Mouse (Mus musculus) lung, postnatal 0 days (tissue): Measurements from ENCODE around the gene Bend5. TPM values are rescaled to one million over a fixed set of nuclear protein-coding genes. Genes with fewer than 3 reads are reported as not detected.

ENCODE experiments used
- ATAC-seq: fragments of 200-750 bp; cut with Nextera tagmentation; 2 replicates; pipeline ENCODE4 v1.8.0; 2017; ENCODE audit warnings: moderate library complexity
- DNase-seq: peaks from one replicate; pipeline ENCODE4 v3.0.0-alpha.2; 2016; ENCODE audit warnings: low spot score
- H3K27ac ChIP-seq: fragments of 300-500 bp; sonication (generic); 2 replicates; pipeline ENCODE4 v1.5.1; 2014; ENCODE audit warnings: antibody characterized with exemption, mild to moderate bottlenecking, low read length, mixed read lengths
- H3K27me3 ChIP-seq: fragments of 300-500 bp; sonication (generic); replicated peaks from 2 replicates; pipeline ENCODE4 v1.6.1; 2014; ENCODE audit warnings: low read length, mixed read lengths; ENCODE audit not compliant: insufficient read depth
- H3K36me3 ChIP-seq: fragments of 300-500 bp; sonication (generic); 2 replicates; pipeline ENCODE4 v1.6.1; 2014; ENCODE audit warnings: low read length, mixed read lengths; ENCODE audit not compliant: insufficient read depth
- H3K4me1 ChIP-seq: fragments of 300-500 bp; sonication (generic); 2 replicates; pipeline ENCODE4 v1.6.1; 2014; ENCODE audit warnings: antibody characterized with exemption, low read depth, low read length, mixed read lengths; ENCODE audit not compliant: insufficient read depth
- H3K4me2 ChIP-seq: fragments of 300-500 bp; sonication (generic); replicated peaks from 2 replicates; pipeline ENCODE4 v1.6.1; 2014; ENCODE audit warnings: low read depth, mild to moderate bottlenecking, low read length, moderate library complexity, mixed read lengths
- H3K4me3 ChIP-seq: fragments of 300-500 bp; sonication (generic); 2 replicates; pipeline ENCODE4 v1.5.1; 2014; ENCODE audit warnings: low read depth, low read length
- H3K9ac ChIP-seq: fragments of 300-500 bp; sonication (generic); replicated peaks from 2 replicates; pipeline ENCODE4 v1.6.1; 2014; ENCODE audit warnings: low read depth, mild to moderate bottlenecking
- H3K9me3 ChIP-seq: fragments of 300-500 bp; sonication (generic); 2 replicates; pipeline ENCODE4 v1.6.1; 2016; ENCODE audit warnings: low read length, mixed read lengths
- CTCF ChIP-seq: IDR thresholded peaks from 2 replicates; pipeline ENCODE4 v1.5.1; 2016; ENCODE audit warnings: antibody characterized with exemption, mild to moderate bottlenecking
- EP300 ChIP-seq: IDR thresholded peaks from 2 replicates; pipeline ENCODE4 v1.6.1; 2016; ENCODE audit warnings: antibody characterized with exemption, mild to moderate bottlenecking, control low read depth
- WGBS: fragments of 180-500 bp; shearing (Covaris S2); extraction: QIAGEN DNeasy Blood & Tissue Kit; methylation state at CpG from one replicate; pipeline ENCODE4 v1.1.7; 2014; 5-methylcytosine and 5-hydroxymethylcytosine counted together
- polyA plus RNA-seq: library from polyadenylated mRNA; unstranded; fragments of >200 nt; fragmentation: Nextera tagmentation; extraction: Ambion mirVana; gene quantifications from 2 replicates; pipeline ENCODE4 v1.2.1, GENCODE M21; 2015

The Bend5 gene
- polyA plus RNA-seq, 1 experiment from 2014 or later, result 13.3 TPM

DNA sequence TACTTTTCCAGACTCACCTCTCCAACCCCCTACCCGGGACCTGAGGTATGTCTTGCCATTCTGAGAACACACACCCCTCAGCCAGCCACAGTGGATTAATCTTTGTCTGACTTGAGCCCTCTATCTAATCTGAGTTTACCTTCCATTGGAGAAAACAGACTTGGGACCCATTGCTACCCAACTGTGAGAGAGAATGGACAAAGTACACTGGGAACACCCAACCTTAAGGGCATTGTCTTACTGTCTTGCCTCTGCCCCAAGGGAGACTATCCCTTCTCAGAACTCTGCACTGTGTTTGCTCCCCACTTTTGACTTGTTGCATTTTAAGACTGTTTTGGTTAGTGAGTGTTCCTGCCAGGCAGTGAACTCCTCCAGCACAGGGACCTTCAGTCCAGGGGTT, 4.7 kb downstream of the Bend5 start:
- Histone ChIP-seq H3K9me3 (no peaks in the 10 kb centered on the region), H3K36me3 (no peaks in the 10 kb centered on the region), H3K27me3 (no peaks in the 10 kb centered on the region), H3K9ac (no peak overlapping the region), H3K27ac (no peak overlapping the region), H3K4me2 (no peak overlapping the region), H3K4me3 (no peak overlapping the region), H3K4me1 (no peaks in the 10 kb centered on the region)
- TF ChIP-seq CTCF, result no peak
- TF ChIP-seq EP300, result no peak
- WGBS, result 84% methylated on average over 1 of the region's 1 CpGs
- ATAC-seq (no peak), DNase-seq (no peak)

DNA sequence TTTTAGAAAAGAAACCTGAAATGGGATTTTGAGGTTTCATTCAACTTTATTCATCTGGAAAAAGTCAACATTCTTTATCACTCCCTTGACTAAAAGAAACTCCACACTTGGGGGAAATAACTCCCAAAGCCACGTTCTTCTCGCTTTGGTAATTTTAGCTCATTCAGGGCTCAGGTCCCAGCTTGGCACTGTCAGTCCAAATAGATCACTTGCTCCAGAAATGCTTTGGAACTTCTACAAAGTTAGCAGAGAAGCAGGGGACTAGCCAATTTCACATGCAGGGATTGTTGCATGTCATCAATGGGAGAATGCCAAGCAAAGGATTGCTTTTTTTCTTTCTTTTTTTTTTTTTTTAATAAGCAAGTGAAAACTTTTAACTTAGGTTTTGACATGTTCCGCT, 5.2 kb downstream of the Bend5 start:
- no peak overlapping the region for H3K4me2 ChIP-seq
- H3K27me3 ChIP-seq, result no peaks in the 10 kb centered on the region
- H3K4me1 ChIP-seq, result no peaks in the 10 kb centered on the region; the same call in 1 of the 2 replicates
- H3K27ac ChIP-seq, result no peak overlapping the region
- TF ChIP-seq CTCF, result no peak
- no peak for TF ChIP-seq EP300
- H3K4me3 ChIP-seq, result no peak overlapping the region
- no peak overlapping the region for H3K9ac ChIP-seq
- no peaks in the 10 kb centered on the region for H3K36me3 ChIP-seq
- WGBS, result 61% methylated on average over 3 of the region's 3 CpGs
- H3K9me3 ChIP-seq, result no peaks in the 10 kb centered on the region
- ATAC-seq (no peak), DNase-seq (peak; percentile 28)

DNA sequence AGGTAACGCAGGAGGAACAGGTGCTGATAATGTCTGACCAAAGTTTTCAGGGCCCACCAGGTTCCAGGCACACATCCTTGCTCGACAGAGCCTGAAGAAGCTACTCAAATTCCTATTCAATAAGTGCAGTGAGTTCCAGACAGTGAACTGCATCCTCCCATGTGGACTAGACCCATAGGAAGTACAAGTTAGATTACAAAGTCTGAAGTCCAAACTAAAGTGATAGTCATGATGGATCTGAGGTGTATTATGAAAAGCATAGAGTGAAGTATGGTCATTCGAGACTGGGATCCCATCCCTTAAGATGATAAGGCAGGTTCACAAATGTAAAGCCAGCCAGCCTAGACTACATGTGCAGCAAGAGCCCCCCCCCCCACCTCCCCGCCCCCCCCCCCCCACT, 6.1 kb downstream of the Bend5 start:
- Histone ChIP-seq H3K9ac (no peak overlapping the region), H3K4me3 (no peak overlapping the region), H3K9me3 (no peaks in the 10 kb centered on the region), H3K4me2 (no peak overlapping the region), H3K36me3 (no peaks in the 10 kb centered on the region), H3K27me3 (no peaks in the 10 kb centered on the region), H3K4me1 (no peaks in the 10 kb centered on the region; the same call in 1 of the 2 replicates), H3K27ac (no peak overlapping the region)
- ATAC-seq (no peak), DNase-seq (no peak)
- TF ChIP-seq CTCF, result no peak
- no peak for TF ChIP-seq EP300
- WGBS, result 82% methylated on average over 4 of the region's 4 CpGs

DNA sequence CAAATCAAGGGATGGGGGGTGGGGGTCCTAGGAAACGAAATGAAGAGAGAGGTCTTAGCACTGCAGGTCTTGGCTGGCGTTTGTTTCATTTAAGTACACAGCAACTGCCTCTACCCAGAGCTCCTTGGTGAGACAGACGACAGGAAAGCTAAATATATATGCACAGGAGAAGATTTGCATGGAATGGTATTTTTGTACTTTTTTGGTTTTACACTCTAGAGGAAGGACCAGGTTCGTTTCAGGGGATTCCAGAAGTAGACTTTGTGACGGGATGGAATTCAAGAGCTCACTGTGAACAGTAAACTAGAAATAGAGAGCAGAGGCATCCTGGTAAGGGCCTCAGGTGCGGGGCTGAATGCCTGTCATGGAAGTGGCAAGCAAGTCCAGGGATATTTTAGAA, 7.0 kb downstream of the Bend5 start:
- Histone ChIP-seq H3K9ac (no peak overlapping the region), H3K27ac (no peak overlapping the region), H3K4me3 (no peak overlapping the region), H3K27me3 (no peaks in the 10 kb centered on the region), H3K4me1 (no peaks in the 10 kb centered on the region; the same call in 1 of the 2 replicates), H3K4me2 (no peak overlapping the region), H3K9me3 (no peaks in the 10 kb centered on the region), H3K36me3 (no peaks in the 10 kb centered on the region)
- no peak for ATAC-seq
- no peak for TF ChIP-seq EP300
- TF ChIP-seq CTCF, result no peak
- DNase-seq, result no peak
- 82% methylated on average over 6 of the region's 6 CpGs for WGBS

DNA sequence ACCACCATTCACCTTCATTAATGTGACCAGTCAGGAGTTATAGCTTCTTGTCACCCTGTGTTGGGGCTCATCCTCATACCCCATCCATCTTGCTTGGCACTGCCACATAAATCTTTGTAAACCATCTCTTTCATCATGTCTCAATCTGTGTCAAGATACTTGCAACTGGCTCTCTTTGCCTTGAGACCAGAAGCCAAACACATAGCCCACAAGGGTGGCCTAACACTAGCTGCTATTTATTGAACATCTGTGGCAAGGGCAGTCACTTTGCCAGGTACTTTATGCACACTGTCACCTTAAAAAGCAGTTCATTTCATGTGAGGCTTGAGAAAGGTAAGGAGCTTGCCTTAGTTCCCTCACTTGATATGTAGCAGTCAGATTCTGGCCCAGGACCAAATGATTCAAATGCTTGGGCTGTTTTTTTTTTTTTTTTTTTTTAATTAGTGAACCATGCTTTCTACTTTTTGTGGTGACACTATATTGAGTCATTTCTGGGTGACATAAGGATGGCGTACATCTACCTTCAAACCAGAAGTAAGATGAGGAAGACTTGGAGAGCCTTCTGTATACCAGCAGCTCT, 9.7 kb downstream of the Bend5 start:
- no peaks in the 10 kb centered on the region for H3K9me3 ChIP-seq
- H3K9ac ChIP-seq, result no peak overlapping the region
- TF ChIP-seq EP300 (no peak), CTCF (no peak)
- H3K4me1 ChIP-seq, result no peaks in the 10 kb centered on the region; the same call in 1 of the 2 replicates
- H3K36me3 ChIP-seq, result no peaks in the 10 kb centered on the region
- DNase-seq (no peak), ATAC-seq (no peak)
- no peaks in the 10 kb centered on the region for H3K27me3 ChIP-seq
- 96% methylated on average over 1 of the region's 1 CpGs for WGBS
- H3K27ac ChIP-seq, result no peak overlapping the region
- H3K4me3 ChIP-seq, result no peak overlapping the region
- H3K4me2 ChIP-seq, result no peak overlapping the region

DNA sequence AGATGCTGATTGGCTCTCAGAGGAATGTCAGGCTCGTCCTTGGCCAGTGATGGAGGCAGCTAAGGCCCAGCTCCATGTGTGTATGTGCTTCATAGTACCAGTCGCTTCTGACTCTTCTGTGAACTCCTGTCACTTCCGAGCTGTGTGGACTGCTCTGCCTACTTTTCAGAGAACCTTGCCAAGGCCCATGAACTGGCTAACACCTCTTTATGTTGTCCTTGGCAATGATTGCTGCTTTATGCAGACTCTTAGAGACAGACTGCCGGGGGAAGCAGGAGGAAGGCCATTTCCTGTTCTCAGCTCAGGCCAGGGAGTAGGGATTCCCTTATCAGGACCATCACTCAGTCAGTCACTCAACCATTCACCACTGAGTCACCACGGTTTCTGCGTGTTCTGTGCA, 10.4 kb downstream of the Bend5 start:
- Histone ChIP-seq H3K4me1 (no peaks in the 10 kb centered on the region; the same call in 1 of the 2 replicates), H3K4me3 (no peak overlapping the region), H3K36me3 (no peaks in the 10 kb centered on the region), H3K4me2 (no peak overlapping the region), H3K27me3 (no peaks in the 10 kb centered on the region), H3K9me3 (no peaks in the 10 kb centered on the region), H3K27ac (no peak overlapping the region), H3K9ac (no peak overlapping the region)
- ATAC-seq, result peak; percentile 77
- TF ChIP-seq CTCF (no peak), EP300 (no peak)
- 31% methylated on average over 6 of the region's 6 CpGs for WGBS
- DNase-seq, result peak; percentile 51

DNA sequence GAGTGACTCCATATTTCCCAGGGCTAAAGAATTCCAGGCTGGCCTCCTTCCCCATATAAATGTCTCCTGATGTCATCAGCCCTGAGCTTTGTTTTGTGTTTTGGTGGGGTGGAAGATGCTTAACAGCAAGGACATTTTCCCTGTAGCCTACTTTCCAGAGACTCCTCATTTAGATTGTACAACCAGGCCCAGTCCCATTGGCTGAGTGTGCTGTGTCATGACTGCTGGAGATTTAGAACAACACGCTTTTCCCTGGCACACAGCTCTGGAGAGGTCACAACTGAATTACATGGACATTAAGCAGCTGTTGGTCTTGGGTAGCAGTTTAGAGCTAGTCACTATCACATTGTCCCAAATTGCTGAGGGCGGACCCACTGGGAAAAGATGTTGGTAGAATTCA, 16.4 kb downstream of the Bend5 start:
- Histone ChIP-seq H3K27ac (no peak overlapping the region), H3K36me3 (no peaks in the 10 kb centered on the region), H3K4me1 (no peaks in the 10 kb centered on the region), H3K27me3 (no peaks in the 10 kb centered on the region), H3K9me3 (no peaks in the 10 kb centered on the region), H3K4me3 (no peak overlapping the region), H3K9ac (no peak overlapping the region), H3K4me2 (no peak overlapping the region)
- TF ChIP-seq CTCF, result no peak
- TF ChIP-seq EP300, result no peak
- peak; percentile 82 for DNase-seq
- peak; percentile 83 for ATAC-seq
- 83% methylated on average over 2 of the region's 2 CpGs for WGBS
